Mouse (Mus musculus) lung, postnatal 10 days (tissue): ENCODE data around the gene Gm14226.
"Not testable (repeated sequence)": the region's sequence is repeated elsewhere in the genome, so short reads cannot be mapped to it uniquely, and the experiment has no call there.

ENCODE experiments used
- DNase-seq: peaks from one replicate; pipeline ENCODE4 v3.0.0; 2021

Gene Gm14226

DNA sequence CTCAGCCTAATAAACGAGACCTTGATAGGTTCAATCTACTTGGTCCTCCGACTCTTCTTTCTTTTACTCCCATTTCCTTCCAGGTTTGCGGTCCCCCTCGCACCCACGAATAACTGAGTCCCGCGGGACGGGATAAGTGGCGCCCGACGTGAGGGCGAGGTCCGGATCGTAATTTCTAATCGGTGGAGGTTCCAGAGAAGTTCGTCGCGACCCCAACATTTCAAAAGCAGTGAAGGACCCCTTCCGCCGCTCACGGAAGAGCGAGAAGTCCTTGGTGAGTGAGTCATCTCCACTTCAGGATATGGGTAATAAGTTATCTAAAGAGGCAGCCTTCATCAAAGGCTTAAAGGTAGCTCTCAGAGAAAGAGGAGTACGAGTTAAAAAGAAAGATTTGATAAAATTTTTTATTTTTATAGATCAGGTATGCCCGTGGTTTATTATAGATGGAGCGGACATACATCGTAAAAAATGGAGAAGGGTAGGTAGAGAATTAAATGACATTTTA lies at the start of gene Gm14226:
Gene Gm14226 (plus strand): TSS at position 16 of the 505 bp plus-strand sequence.
- not testable (repeated sequence) for DNase-seq

DNA sequence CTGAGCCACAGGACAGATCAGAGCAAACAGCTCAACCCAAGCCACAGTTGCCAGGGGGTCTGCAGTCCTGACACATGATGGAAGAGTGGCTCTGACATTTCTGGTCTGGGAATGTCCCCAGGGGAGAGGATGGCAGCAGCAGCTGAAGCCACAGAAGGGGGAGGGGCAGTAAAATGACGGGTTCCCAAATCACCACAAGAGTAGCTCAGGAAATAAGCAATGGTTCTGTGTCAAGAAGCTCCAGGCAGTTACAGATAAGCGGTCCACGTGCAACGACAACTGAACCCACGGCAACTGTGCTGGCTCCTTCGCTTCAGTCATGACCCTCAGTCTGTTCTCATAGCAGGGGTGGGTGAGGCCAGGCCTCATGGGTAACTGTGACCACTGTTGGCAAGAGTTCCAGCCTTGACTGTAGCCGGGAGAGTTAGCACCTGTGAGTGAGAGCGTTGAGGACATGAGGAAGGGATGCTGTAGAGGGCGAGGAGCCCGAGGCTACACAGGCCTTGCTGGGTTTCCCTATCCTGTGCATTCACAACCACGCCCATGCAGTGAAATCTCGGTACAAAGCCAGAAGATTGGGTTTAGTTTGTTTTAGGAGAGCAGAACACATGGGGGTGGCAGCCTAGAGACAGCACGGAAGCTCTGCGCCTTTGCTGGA lies 48.2 kb upstream of the Gm14226 start:
- DNase-seq = peak; percentile 42

DNA sequence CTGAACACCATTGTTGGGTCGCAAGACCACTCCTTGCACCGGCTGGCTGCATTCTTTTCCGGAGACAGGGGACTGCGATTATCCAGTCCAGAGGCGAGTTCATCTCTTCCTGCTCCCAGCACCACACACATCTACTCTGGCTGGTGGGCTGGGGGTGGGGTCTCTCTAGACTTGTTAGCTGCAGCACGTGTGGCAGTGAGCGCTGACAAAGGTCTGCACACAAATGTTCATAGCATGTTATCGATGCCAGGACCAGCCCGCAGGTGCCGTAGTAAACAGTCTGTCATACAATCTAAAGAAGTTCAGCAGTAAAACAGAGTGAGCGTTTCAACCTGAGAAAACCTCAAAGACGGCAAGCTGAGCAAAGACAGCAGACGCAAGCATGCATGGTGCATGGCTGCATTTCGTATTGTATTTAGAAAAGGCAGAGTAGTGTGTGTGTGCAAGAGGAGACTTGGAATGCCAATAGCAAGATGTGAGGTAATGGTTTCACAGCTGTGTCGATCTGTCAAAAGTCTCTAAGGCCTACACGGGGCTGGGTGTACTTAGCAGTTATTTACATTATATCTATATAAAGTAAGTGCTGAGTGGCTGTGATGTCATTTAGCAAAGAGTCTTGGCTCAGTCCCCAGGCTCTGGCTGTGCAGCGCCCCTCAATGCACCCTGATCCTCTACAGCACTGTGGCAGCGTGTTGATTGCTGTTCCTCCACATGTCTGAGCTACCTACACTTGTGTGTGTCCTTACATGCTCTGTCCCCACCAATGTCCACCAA lies 46.0 kb upstream of the Gm14226 start:
- no peak for DNase-seq

DNA sequence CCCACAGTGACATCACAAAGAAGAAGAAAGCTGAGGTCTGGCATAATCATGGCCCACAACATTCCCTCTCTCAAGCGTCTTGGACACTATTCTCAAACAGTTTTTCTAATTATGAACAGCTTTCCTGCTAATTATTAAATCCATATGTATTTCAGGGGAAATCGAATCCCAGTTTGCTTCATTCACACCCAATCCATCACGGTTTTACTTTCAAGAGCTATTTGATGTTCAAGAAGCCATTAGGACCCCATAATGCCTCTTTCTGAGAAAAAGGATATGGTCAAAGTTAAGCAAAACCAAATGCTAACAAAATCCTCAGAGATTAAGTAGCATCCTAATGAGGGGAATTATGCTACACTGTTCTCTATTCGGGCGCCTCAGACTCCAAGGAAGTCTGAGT lies 45.1 kb upstream of the Gm14226 start:
- no peak for DNase-seq

DNA sequence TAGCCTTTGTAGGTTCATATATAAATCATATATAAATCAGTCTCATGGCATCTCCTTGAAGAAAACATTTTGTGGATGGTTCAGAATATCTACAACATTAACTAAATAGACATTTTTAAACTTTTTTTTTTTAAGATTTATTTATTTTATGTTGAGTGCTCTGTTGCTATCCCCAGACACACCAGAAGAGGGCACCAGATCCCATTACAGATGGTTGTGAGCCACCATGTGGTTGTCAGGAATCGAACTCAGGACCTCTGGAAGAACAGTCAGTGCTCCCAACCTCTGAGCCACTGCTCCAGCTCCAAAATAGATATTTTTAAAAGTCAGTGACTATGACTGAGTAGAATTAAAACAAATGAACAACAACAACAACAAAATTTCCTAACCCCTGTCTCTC lies 31.5 kb upstream of the Gm14226 start:
- DNase-seq = no peak

DNA sequence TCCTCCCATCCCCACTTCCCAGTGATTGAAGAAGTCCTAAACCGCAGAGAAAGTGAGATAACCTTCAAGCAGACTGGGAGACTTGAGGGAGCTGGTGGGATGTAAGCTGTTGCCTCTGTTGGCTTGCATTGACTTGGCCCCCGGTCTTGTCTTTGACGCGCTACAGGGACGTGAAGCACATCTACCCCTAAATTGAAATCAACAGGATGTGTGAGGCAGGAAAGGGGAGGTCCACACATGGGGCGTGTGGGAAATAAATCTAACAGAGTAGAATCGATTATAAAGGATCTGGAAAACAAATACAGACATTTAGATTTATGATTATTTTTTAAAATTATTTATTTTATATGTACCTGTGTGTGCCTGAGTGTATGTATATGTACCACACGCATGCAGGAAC lies 26.7 kb upstream of the Gm14226 start:
- DNase-seq = no peak

DNA sequence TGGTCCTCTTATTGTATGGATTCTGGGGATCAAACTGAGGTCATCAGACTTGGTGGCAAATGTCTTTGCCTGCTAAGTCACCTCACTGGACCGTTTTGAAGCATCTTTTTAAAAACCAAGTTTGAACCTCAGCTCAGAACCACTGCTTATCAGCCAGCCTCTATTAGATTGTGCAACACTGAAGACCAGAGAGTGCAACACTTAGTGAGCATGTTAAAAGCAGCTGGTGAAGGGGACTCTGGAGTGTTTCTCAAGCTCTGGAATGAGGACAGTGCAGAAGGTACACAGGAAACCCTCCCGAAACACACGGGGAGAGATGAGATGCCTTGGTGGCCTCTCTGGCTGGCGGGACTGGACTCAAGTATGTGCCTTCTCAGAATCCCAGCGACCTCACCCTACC lies 26.0 kb upstream of the Gm14226 start:
- no peak for DNase-seq

DNA sequence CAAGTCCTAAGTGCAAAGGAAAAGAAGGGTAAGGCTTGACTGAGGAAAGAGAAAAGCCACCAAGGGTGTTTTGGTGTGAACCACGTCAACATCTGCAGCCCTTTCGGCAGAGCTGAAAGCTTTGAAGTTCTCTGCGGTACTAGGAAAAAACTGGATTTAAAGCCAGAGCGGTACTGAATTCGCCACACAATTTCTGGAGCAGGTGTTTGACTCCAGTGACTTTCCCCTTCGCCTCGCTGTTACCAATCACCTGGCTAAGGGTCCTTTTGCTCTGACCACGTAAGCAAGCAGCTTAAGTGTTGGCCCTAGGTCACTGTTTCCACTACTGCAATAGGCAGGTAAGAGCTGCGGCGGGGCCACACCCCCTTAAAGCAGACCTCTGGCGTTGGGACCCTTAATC lies 12.6 kb upstream of the Gm14226 start:
- no peak for DNase-seq

DNA sequence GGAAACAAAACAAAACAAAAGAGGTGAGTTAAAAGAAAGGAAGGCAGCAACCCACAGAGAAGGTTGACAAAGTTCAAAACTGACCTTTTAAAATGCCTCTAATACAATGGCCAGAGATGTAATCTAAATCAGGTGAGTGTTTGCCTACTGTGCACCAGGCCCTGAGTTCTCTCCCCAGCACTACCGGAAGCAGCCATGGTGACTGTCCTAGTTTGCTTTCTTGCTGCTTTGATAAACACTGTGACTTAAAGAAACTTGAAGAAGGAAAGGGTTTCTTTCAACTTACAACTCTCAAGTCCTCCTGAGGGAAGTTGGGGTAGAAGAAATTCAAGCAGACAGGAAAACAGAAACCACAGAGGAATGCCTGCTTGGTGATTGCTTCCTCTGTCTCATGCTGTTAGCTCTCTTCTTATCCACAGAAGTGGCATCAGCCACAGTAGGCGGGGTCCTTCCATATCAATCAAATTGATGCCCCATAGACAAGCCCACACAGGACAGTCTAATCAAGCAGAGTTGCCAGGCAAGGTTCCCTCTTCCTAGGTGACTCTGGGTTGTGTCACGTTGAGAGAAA lies 6.9 kb upstream of the Gm14226 start:
- DNase-seq = no peak

DNA sequence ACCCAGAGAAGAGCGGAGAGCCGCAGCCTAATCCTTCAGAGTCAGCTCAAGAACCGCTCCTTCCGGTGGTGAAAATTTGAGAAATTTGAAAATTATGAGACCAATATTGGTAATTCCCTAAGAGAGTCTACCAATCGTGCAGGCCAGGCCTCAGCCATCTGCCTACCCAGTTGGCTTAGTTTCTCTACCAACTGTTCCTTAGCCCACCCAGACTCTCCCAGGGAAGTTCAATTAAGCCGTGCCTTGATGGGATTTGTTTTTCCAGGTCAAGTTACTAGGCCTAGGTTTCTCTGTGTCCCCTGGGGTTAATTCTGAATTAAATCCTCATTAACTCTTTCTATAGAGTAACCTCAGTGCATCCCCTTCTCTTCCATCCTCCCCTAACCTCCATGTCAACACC lies 5.1 kb upstream of the Gm14226 start:
- DNase-seq = no peak

DNA sequence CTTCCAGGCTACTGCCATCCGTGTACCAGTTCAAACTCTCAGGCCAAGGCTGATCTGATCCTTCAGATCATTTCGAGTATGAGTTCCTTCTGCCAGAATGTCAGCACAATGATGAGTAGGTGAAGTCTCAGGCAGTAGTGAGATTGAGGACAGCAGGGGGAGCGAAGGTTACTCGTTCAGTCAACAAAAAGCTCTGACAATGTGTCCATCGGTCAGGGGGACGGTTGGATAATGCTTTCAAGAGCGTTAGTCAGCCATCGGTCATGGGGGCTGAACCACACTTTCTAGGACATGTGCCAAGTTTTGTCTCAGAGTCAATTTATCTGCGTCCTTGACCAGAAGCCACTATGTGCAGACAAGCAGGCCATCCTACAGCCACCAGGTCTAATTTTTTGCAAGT lies 1.3 kb upstream of the Gm14226 start:
- not testable (repeated sequence) for DNase-seq

DNA sequence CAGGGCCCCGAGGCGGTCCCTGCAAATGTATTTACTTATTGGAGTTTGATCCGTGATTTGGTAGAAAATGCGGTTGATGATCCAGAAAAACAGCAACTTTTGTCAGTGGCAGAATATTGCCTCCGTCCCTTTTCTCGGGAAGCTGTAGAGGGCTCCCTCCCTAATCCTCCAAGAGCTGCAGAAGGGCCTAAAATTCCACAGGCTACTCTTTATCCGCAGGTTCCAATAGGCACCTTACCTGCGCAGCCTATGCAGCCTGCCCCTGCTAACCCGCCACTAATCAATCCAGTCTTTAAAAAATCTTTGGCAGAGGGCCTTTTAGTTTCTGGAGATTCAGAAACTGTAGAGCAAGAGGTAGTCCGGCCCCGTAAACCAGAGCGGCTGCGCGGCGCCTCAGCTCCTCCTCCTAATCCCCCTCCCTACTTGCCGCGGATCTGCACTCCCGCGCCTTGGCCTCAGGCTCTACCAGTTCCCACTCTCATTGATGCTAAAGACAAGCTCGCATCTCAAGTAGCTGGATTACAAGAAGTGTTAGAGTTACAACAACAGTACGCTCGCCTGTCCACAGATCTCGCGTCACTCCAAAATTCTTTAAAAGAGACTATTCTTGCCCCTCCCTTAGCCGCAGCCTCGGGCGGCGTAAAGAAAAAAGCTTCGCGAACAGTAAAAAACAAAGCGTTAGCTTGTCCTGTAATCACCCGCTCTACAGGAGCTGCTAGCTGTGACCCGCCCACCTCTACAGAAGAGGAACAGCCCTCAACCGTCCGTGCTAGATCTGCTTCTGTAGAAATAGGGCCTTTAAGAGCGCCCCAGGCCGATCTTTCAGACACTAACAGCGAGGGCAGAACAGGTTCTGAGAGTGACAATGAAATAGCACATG lies 936 bp downstream of the Gm14226 start:
- peak; percentile 82 for DNase-seq

DNA sequence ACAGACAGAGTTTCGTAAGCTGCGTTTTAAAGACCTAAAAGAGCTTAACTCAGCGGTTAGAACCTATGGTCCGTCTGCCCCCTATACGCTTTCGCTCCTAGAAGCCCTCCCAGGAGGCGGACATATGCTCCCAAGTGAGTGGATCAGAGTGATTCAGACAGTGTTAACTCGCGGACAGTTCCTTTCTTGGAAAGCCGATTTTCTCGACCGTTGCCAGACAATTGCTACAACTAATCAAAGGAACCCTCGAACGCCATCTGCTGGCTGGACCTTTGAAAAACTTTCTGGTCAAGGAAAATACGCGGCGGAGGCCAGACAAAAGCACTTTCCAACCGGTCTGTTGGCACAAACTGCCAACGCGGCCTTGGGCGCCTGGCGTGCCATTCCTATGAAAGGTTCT lies 1.6 kb downstream of the Gm14226 start:
- peak; percentile 95 for DNase-seq

DNA sequence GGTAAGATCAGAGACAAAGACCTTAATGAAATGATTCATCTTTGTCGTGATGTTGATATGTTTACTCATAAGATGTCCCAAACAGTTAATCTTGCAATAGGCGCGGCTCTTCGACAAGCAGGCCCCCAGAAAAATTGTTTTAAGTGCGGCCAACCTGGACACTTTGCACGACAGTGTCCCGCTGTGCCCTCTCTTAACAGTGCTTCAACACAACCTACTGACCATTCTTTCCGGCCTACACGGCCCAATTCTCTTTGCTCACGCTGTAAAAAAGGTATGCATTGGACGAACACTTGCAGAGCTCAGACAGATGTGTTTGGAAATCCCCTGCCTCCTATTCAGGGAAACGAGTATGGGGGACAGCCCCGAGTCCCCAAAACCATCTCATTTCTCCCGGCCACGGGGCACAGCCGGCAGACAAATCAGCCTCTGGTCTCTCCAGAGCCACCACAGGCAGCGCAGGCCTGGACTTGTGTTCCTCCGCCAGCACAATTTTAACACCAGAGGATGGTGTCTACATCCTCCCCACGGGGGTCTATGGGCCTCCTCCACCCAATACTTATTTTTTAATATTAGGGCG lies 2.3 kb downstream of the Gm14226 start:
- DNase-seq = not testable (repeated sequence)

DNA sequence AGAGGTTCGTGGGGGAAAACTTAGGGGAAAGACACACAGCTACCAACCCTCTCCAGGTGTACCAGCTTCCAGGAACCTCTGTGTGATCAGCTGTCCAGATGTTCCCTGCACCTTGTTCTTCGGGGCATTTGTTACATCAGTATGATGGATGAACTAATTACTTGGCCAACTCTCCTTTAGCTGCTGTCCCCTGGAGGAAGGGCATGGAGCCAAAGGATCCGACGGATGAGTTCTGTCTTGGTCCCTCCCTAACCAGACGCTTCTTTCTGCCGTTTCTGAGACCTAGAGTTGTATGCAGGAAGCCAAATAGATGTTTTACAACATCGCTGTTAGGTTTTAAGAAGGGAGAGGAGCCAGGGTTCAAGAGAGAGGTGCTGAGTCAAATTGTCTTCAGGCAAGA lies 12.8 kb downstream of the Gm14226 start:
- DNase-seq = no peak

DNA sequence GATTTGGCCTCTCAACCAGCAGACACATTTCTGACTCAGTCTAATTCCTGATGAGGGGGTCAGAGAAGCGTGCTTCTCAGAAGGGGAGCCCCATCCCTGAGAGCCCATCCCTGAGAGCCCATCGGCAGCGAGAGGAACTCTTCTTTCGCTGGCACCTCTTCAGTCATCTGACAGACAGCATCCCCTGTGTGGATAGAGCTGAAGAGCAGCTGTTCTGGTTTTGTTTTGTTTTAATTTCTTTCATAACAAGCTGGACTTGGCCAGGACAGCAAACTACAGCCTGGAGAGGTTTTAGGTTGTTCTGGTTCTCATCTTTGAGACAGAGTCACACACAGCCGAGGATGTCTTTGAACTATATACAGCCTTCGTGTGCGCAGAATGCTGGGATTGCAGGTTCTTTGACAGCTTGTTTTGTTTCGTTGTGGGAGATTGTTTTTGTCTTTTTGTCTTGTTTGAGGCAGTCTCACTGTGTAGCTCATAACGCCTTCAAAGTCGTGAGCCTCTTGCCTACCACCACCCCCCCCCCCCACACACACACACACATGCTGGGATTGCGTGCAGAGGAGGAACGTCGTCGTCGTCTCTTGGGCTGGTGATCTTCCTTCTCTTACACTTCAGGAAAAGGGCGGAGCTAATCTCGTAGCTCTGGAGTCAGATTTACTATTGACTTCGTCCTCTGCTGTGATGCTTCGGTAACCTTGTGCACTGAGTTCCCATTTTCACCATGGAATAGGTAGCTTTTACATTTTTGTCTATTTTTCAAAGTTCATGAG lies 15.1 kb downstream of the Gm14226 start:
- DNase-seq = peak; percentile 38

DNA sequence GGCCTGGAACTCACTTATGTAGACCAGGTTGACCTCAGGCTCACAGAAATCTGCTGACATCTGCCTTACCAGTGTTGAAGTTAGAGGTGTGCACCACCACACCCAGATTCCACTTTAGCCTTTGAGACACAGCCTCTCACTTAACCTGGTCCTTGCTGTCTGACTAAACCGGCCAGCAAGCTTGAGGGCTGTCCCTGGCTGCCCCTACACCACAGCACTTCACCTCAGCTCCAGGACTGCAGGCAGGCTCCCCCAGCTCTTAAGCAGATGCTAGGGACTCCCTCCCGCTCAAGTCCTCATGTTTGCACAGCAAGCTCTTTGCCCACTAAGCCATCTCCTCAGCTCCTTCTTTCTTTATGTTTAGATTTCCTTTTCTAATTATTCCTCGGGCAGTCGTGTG lies 21.9 kb downstream of the Gm14226 start:
- no peak for DNase-seq

DNA sequence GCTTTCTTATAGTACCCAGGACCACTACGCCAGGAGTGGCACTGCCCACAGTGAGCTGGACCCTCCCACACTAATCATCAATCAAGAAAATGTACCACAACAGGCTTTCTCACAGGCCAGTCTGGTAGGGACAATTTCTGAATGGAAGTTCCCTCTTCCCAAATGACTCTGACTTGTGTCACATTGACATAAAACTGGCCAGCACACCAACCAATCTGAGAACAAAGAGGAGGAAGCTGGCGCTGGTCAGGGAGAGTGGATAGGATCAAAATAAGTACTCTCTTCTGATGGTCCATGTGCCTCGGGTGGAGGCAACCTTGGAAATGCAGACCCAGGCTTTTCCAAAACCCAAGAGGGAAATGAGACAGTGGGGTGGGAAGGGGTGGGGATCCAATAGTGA lies 26.5 kb downstream of the Gm14226 start:
- DNase-seq = no peak

DNA sequence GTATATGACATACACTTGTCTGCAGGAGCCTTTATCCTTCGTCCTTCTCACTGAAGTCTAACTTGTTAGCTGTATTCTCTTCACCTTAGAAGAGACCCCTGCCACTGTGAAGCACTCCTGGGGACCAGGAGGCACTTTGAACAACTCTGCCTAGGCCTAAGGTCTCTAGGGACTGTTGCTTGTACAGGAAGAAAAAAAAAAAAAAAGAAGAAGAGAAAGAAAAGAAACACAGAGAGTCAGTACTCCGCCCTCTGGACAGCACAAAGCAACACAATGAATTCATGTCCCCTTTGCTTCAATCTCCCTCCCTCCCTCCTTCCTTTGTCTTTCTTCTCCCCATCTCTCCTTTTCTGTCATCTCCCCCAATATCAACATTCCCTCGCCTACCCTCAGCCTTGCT lies 27.0 kb downstream of the Gm14226 start:
- DNase-seq = no peak

DNA sequence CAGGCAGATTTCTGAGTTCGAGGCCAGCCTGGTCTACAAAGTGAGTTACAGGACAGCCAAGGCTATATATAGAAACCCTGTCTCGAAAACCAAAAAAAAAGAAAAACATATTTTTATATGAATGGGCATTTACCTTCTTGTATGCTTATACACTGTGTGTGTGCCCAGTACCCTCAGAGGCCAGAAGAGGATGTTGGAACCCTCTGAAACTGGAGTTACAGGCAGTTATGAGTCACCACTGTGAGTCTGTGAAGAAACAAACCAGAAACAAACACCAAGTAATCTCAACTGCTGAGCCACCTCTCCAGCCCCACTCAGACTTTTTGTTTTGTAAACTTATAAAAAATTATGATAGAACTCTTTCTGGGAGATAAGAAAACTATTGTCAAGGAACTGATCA lies 28.7 kb downstream of the Gm14226 start:
- DNase-seq = no peak

DNA sequence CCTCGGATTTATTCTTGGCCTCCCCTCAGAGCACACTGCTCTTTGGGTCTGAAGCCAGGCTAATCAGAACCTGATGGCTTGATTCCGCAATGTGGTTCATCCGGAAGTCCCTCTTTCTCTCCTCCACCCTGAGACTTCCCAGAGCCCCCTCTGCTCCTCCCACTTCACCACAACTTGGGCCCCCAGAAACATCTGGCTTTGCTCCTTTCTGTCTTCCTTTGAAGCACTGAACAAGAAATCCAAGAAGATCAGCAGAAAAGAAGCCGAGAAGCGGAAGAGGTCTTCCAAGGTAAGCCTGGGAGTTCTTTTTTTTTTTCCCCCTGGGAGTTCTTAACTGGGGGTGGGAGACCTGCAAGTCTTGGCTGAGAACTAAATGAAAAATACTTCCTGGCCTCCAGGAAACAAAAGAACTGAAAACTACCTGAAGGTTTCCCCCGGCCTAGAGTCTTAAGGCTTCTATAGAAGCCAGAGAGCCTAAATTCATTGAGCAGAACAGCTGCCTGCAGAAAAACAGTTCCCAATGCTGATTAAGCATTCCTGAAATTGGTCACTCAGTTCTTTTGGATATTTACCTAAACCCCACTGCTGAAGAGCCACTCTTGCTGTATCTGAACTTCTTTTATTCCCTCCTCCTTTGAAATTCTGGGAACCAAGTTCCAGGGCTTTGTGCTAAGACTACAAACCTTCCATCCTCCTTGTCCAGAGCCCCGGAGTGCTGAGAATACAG lies 29.5 kb downstream of the Gm14226 start:
- DNase-seq = no peak
